Mouse (Mus musculus): ENCODE data around the gene Gm45785. TPM values are rescaled to one million over a fixed set of nuclear protein-coding genes. Genes with fewer than 3 reads are reported as not detected.
A peak's percentile ranks its signal among the peaks of the same experiment; 100 is the strongest.

The Gm45785 gene
- polyA plus RNA-seq, 1 experiment from 2014 or later = not detected

GRCm38 (mm10) chr7:140836243-140837115, 19.7 kb downstream of the Gm45785 start:
- Histone ChIP-seq H3K27ac (no peak overlapping the region), H3K36me3 (replicated peaks) (no peaks in the 10 kb centered on the region), H3K4me1 (peaks cover 11% of the 10 kb centered on the region; the same call in 1 of the 2 replicates), H3K9me3 (no peaks in the 10 kb centered on the region), H3K27me3 (ENCODE audit: poor library complexity, severe bottlenecking) (peaks cover 19% of the 10 kb centered on the region), H3K4me3 (no peak overlapping the region)
- WGBS = 88% methylated on average over 9 of the region's 9 CpGs
- DNase-seq (ENCODE audit: extremely low spot score, low spot score) = no peak

DNA sequence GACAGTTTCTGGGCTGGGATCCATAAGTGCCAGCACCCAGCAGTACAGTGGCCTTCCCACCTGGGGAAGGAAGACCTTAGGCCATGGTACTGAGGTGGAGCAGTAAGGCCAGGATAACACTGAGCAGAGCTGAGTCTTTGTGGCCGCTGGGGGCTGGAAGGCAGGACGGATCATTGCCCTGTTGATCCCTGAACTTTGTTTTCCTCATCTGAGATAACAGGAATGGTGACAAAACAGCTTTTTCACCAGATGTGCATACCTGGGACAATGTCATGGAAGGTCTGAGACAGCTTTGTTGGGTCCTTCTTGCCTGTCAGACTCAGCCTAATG, 20.4 kb downstream of the Gm45785 start:
- H3K27me3 ChIP-seq (ENCODE audit: poor library complexity, severe bottlenecking) = peaks cover 11% of the 10 kb centered on the region; the same call in 1 of the 2 replicates
- no peaks in the 10 kb centered on the region for H3K36me3 ChIP-seq (replicated peaks)
- DNase-seq (ENCODE audit: extremely low spot score, low spot score) = no peak
- H3K27ac ChIP-seq = peak overlapping the region; percentile 2; the same call in 1 of the 2 replicates
- 73% methylated on average over 2 of the region's 2 CpGs for WGBS
- H3K4me3 ChIP-seq = no peak overlapping the region
- H3K9me3 ChIP-seq = no peaks in the 10 kb centered on the region
- H3K4me1 ChIP-seq = peaks cover 11% of the 10 kb centered on the region; the same call in 1 of the 2 replicates

DNA sequence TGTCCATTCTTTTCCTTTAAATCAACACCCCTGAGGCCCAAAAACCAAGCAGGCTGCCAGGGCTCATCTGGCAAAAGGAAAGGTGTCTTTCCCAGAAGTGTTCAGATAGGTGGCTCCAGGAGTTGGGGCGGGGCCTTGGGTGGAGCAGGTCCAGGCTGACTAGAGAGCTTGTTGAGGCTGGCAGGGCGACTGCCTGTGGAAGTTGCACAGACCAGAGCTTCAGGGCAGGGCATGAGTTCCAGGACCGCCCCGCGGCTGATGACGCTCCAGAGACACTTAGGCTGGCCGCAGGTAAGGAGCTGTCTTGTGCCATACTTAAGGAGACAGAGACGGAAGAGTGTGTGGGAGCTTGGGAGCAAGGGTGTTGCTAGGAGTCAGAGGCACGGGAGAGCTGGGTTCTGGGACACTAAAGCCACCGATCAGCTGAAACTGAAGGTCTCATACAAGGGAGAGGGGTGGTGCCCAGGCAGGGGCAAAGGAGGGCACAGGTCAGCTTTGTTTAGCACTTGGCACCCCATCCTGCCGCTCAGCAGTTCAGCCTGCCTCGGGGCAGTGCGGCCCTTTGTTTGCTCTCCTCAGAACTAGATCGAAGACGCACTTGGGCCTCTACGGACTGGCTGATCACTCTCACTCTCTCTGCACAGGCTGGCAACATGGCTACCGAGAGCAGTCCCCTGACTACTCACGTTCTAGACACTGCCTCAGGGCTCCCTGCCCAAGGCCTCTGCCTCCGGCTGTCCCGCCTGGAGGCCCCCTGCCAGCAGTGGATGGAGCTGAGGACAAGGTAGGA, 21.0 kb downstream of the Gm45785 start, which contains the start of gene Urah:
Gene Urah, plus strand, starts transcription at position 51 of the 790 bp plus-strand sequence.
- Histone ChIP-seq H3K4me3 (no peak within 1 kb of the TSS), H3K27me3 (ENCODE audit: poor library complexity, severe bottlenecking) (peaks cover 6% of the 10 kb centered on the region; the same call in 1 of the 2 replicates), H3K9me3 (no peaks in the 10 kb centered on the region), H3K4me1 (peaks cover 11% of the 10 kb centered on the region; the same call in 1 of the 2 replicates), H3K27ac (peak within 1 kb of the TSS; percentile 2; the same call in 1 of the 2 replicates), H3K36me3 (replicated peaks) (no peaks in the 10 kb centered on the region)
- DNase-seq (ENCODE audit: extremely low spot score, low spot score) = no peak
- WGBS = 41% methylated on average over 20 of the region's 20 CpGs

GRCm38 (mm10) chr7:140833341-140833740, 22.8 kb downstream of the Gm45785 start:
- Histone ChIP-seq H3K36me3 (replicated peaks) (no peaks in the 10 kb centered on the region), H3K9me3 (no peaks in the 10 kb centered on the region), H3K27ac (no peak overlapping the region), H3K4me3 (no peak overlapping the region), H3K4me1 (peaks cover 11% of the 10 kb centered on the region; the same call in 1 of the 2 replicates), H3K27me3 (ENCODE audit: poor library complexity, severe bottlenecking) (peaks cover 3% of the 10 kb centered on the region; the same call in 1 of the 2 replicates)
- WGBS = 90% methylated on average over 4 of the region's 4 CpGs
- no peak for DNase-seq (ENCODE audit: extremely low spot score, low spot score)

DNA sequence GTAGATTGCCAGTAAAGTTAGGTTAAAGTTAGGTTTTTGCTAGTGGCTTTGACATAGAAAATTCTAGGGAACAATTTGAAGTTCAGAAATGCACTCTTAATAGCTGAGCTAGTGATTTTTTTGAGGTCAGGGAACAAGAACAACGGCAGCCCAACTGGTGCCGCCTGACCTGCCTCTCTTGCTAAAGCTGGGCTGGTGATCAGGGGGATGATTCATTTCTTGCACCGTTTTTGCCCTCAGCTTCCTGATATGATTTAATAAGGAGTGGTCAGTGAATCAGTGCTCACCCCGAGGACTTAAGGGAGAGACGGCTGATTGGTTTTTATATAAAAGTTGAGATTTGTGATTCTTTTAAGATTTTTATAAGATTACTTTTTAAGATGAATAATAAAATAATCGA, 24.7 kb downstream of the Gm45785 start:
- Histone ChIP-seq H3K36me3 (replicated peaks) (no peaks in the 10 kb centered on the region), H3K27ac (no peak overlapping the region), H3K9me3 (no peaks in the 10 kb centered on the region), H3K27me3 (ENCODE audit: poor library complexity, severe bottlenecking) (peaks cover 9% of the 10 kb centered on the region; the same call in 1 of the 2 replicates), H3K4me3 (no peak overlapping the region), H3K4me1 (peaks cover 11% of the 10 kb centered on the region; the same call in 1 of the 2 replicates)
- 84% methylated on average over 6 of the region's 6 CpGs for WGBS
- no peak for DNase-seq (ENCODE audit: extremely low spot score, low spot score)

DNA sequence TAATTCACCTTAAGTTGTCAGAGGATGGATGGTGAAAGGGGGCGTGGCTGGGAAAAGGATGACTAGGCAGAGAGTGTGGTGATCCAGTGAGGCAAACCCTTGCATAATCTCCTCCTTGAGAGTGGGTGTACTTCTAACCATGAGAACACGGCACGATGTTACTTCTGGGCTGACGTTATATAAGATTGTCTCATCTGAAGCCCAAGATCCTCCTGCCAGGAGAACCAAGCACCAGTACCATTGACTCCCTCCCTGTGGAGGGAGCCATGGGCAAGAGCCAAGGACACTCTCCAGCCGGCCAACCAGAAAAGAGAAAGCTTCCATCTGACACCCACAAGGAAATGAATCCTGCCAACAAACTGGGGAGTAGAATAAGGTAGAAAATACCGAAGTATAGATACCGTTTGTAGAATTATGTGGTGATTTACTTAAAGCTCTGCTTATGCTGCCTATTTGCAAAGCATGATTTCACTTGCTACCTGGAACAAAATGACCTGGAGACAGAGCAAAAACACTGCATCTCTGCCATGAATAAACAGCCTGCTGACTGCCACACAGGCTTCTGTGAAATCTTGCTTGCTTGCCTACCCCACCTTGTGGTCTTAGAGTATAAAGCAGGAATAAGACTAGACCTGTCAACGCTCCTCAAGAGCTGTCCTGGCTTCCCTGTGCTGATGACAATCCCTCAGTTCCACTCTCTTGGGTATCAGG, 27.8 kb downstream of the Gm45785 start:
- 40% methylated on average over 8 of the region's 8 CpGs for WGBS
- Histone ChIP-seq H3K27ac (no peak overlapping the region), H3K9me3 (no peaks in the 10 kb centered on the region), H3K4me1 (no peaks in the 10 kb centered on the region), H3K4me3 (no peak overlapping the region), H3K36me3 (replicated peaks) (no peaks in the 10 kb centered on the region), H3K27me3 (ENCODE audit: poor library complexity, severe bottlenecking) (peaks cover 6% of the 10 kb centered on the region; the same call in 1 of the 2 replicates)
- no peak for DNase-seq (ENCODE audit: extremely low spot score, low spot score)

DNA sequence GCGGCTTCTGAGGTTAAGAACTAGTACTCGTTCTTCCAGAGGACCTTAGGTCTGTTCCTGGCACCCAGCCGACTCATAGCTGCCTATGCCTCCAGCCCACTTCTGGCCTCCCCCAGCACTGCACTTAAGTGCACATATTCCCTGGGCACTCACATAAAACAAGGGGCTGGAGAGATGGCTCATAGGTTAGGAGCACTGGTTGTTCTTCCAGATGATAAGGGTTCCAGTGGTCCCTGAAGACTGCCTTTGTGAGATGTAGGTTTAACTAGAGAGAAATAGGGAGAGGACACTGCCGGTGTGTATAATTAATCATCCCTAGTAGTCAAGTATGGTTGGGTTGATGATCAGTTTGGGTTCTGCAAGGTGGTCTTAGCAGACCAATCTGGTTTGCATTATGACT, 33.4 kb downstream of the Gm45785 start:
- no peaks in the 10 kb centered on the region for H3K9me3 ChIP-seq
- H3K27ac ChIP-seq = no peak overlapping the region
- no peak for DNase-seq (ENCODE audit: extremely low spot score, low spot score)
- H3K4me3 ChIP-seq = no peak overlapping the region
- 92% methylated on average over 4 of the region's 4 CpGs for WGBS
- peaks cover 6% of the 10 kb centered on the region; the same call in 1 of the 2 replicates for H3K27me3 ChIP-seq (ENCODE audit: poor library complexity, severe bottlenecking)
- peaks cover 10% of the 10 kb centered on the region for H3K4me1 ChIP-seq
- no peaks in the 10 kb centered on the region for H3K36me3 ChIP-seq (replicated peaks)

GRCm38 (mm10) chr7:140821653-140822329, 34.3 kb downstream of the Gm45785 start, which contains the start of gene Zfp941:
Zfp941 (minus strand) TSS chr7:140822178.
- H3K9me3 ChIP-seq = no peaks in the 10 kb centered on the region
- peak within 1 kb of the TSS; percentile 83 for H3K27ac ChIP-seq
- H3K4me3 ChIP-seq = peak within 1 kb of the TSS; percentile 69
- DNase-seq (ENCODE audit: extremely low spot score, low spot score) = peak; percentile 67
- no peaks in the 10 kb centered on the region for H3K36me3 ChIP-seq (replicated peaks)
- peaks cover 4% of the 10 kb centered on the region; the same call in 1 of the 2 replicates for H3K27me3 ChIP-seq (ENCODE audit: poor library complexity, severe bottlenecking)
- peaks cover 10% of the 10 kb centered on the region for H3K4me1 ChIP-seq
- under 1% methylated on average over 21 of the region's 21 CpGs for WGBS

DNA sequence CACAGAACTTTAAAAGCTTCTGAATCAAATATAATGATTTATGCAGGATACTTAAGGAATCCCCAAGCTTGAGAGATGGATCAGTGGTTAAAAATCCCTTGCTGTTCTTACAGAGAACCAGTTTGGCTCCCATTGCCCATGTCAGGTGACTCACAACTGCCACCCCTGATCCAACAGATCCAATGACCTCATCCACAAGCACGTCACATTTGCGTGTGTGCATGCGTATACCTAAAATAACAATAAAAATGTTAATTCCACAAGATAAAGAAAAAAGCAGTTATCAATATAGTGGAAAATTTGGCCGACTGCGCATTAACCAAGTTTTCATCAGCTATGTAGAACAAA, 34.9 kb downstream of the Gm45785 start:
- Histone ChIP-seq H3K27me3 (ENCODE audit: poor library complexity, severe bottlenecking) (no peaks in the 10 kb centered on the region; the same call in 1 of the 2 replicates), H3K27ac (peak overlapping the region; percentile 83), H3K36me3 (replicated peaks) (no peaks in the 10 kb centered on the region), H3K4me1 (peaks cover 10% of the 10 kb centered on the region), H3K9me3 (no peaks in the 10 kb centered on the region), H3K4me3 (peak overlapping the region; percentile 69)
- no peak for DNase-seq (ENCODE audit: extremely low spot score, low spot score)
- 57% methylated on average over 5 of the region's 5 CpGs for WGBS

DNA sequence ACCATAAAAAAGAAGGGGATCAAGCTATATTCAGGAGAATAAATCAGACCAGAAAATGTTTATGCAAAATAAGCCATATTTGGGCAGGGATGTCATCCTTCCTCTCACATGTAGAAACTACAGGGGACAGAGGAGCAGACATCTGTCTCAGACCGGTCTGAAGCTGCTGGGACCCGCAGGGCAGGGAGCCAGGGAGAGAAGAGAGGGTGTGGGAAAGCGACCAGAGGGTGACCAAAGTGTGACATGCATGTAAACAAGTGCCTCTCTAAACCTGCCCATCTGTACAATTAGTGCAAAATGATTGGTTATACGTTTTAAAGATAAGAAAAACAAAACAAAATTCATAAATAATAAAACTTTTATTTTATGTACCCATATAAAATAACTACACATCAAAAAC, 36.0 kb downstream of the Gm45785 start:
- 87% methylated on average over 4 of the region's 4 CpGs for WGBS

DNA sequence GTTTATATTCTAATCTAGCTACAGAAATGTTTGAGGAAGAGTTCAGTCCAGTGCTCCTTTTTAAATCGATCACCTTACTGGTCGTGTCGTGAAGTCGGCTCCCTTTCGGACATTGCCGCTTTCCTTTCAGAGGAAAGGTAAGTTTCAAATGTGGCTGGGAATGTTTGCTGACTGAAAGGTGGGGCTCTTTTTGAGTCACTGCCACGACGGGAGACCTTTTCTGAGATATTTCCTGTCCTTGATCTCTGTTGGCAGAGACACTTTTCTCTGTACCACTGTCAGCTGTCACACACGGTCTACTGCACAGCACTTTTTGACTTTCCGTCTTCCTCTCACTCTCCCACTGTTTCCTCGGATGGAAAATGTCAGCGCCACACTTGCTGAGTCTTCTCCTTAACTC, 43.3 kb downstream of the Gm45785 start:
- Histone ChIP-seq H3K9me3 (no peaks in the 10 kb centered on the region), H3K27me3 (ENCODE audit: poor library complexity, severe bottlenecking) (no peaks in the 10 kb centered on the region), H3K4me3 (no peak overlapping the region), H3K36me3 (replicated peaks) (peaks cover 29% of the 10 kb centered on the region), H3K4me1 (no peaks in the 10 kb centered on the region), H3K27ac (no peak overlapping the region)
- DNase-seq (ENCODE audit: extremely low spot score, low spot score) = no peak
- 96% methylated on average over 12 of the region's 12 CpGs for WGBS

More for the DNA sequence above, 36.0 kb downstream of the Gm45785 start:
- no peak for DNase-seq (ENCODE audit: extremely low spot score, low spot score)
- no peaks in the 10 kb centered on the region; the same call in 1 of the 2 replicates for H3K27me3 ChIP-seq (ENCODE audit: poor library complexity, severe bottlenecking)
- no peak overlapping the region for H3K4me3 ChIP-seq
- H3K9me3 ChIP-seq = no peaks in the 10 kb centered on the region
- H3K27ac ChIP-seq = no peak overlapping the region
- H3K4me1 ChIP-seq = peaks cover 10% of the 10 kb centered on the region
- H3K36me3 ChIP-seq (replicated peaks) = no peaks in the 10 kb centered on the region

- WGBS = 90% methylated on average over 13 of the region's 13 CpGs
- H3K36me3 ChIP-seq (replicated peaks) = peaks cover 29% of the 10 kb centered on the region
- no peaks in the 10 kb centered on the region for H3K9me3 ChIP-seq
- no peaks in the 10 kb centered on the region for H3K27me3 ChIP-seq (ENCODE audit: poor library complexity, severe bottlenecking)
- no peaks in the 10 kb centered on the region for H3K4me1 ChIP-seq
- no peak for DNase-seq (ENCODE audit: extremely low spot score, low spot score)
- H3K27ac ChIP-seq = no peak overlapping the region
- H3K4me3 ChIP-seq = no peak overlapping the region
These were observed 44.4 kb downstream of the Gm45785 start for GRCm38 (mm10) chr7:140811714-140812113.

All from forebrain, embryonic 10.5 days (tissue).